Mouse (Mus musculus): ENCODE data around the gene Nol9. TPM values are rescaled to one million over a fixed set of nuclear protein-coding genes. Genes with fewer than 3 reads are reported as not detected.
A peak's percentile ranks its signal among the peaks of the same experiment; 100 is the strongest.

Nol9 gene
- polyA plus RNA-seq, 1 experiment = 40.5 TPM

GRCm38 (mm10) chr4:152038225-152038984 lies 716 bp upstream of the Nol9 start, which contains the start of gene Tas1r1:
Gene Tas1r1, minus strand, starts transcription at chr4:152038568.
- H3K27ac ChIP-seq (ENCODE audit: control insufficient read depth, insufficient read depth, low read length) = no peak within 1 kb of the TSS
- TF ChIP-seq CTCF (IDR thresholded peaks at IDR 0.05; ENCODE audit: borderline replicate concordance, control insufficient read depth, extremely low read depth, insufficient read depth, low read length, poor library complexity) (no peak), POLR2A (IDR thresholded peaks at IDR 0.05; ENCODE audit: control insufficient read depth, extremely low read depth, insufficient read depth, low read length, poor library complexity) (no peak)
- H3K27me3 ChIP-seq (ENCODE audit: control insufficient read depth, insufficient read depth, low read length) = no peaks in the 10 kb centered on the region
- peak within 1 kb of the TSS; percentile 59 for H3K4me3 ChIP-seq (ENCODE audit: control insufficient read depth, insufficient read depth, low read length)
- H3K4me1 ChIP-seq (replicated peaks; ENCODE audit: control insufficient read depth, insufficient read depth, low read length) = peaks cover 18% of the 10 kb centered on the region
- 0 out of 2 replicates have a peak, but pooled peaks cover 4% of the 10 kb centered on the region for H3K36me3 ChIP-seq (ENCODE audit: control insufficient read depth, insufficient read depth, low read length)
- 23% methylated on average over 10 of the region's 10 CpGs for WGBS
- DNase-seq = no peak

- 0 out of 2 replicates have a peak, but pooled peaks cover 7% of the 10 kb centered on the region for H3K36me3 ChIP-seq (ENCODE audit: control insufficient read depth, insufficient read depth, low read length)
- TF ChIP-seq CTCF (IDR thresholded peaks at IDR 0.05; ENCODE audit: borderline replicate concordance, control insufficient read depth, extremely low read depth, insufficient read depth, low read length, poor library complexity) = no peak
- H3K4me3 ChIP-seq (ENCODE audit: control insufficient read depth, insufficient read depth, low read length) = peak overlapping the region; percentile 59
- no peak for DNase-seq
- peaks cover 18% of the 10 kb centered on the region for H3K4me1 ChIP-seq (replicated peaks; ENCODE audit: control insufficient read depth, insufficient read depth, low read length)
- WGBS = 5% methylated on average over 25 of the region's 25 CpGs
- H3K27me3 ChIP-seq (ENCODE audit: control insufficient read depth, insufficient read depth, low read length) = no peaks in the 10 kb centered on the region
- H3K27ac ChIP-seq (ENCODE audit: control insufficient read depth, insufficient read depth, low read length) = no peak overlapping the region
These were observed 750 bp downstream of the Nol9 start for GRCm38 (mm10) chr4:152039831-152040310.

GRCm38 (mm10) chr4:152041924-152042641 lies 3.0 kb downstream of the Nol9 start:
- Histone ChIP-seq H3K4me1 (replicated peaks; ENCODE audit: control insufficient read depth, insufficient read depth, low read length) (peaks cover 18% of the 10 kb centered on the region), H3K36me3 (ENCODE audit: control insufficient read depth, insufficient read depth, low read length) (peaks cover 23% of the 10 kb centered on the region), H3K27me3 (ENCODE audit: control insufficient read depth, insufficient read depth, low read length) (no peaks in the 10 kb centered on the region), H3K27ac (ENCODE audit: control insufficient read depth, insufficient read depth, low read length) (no peak overlapping the region), H3K4me3 (ENCODE audit: control insufficient read depth, insufficient read depth, low read length) (no peak overlapping the region)
- WGBS = 95% methylated on average over 22 of the region's 22 CpGs
- no peak for DNase-seq
- TF ChIP-seq POLR2A (IDR thresholded peaks at IDR 0.05; ENCODE audit: control insufficient read depth, extremely low read depth, insufficient read depth, low read length, poor library complexity) = no peak
- TF ChIP-seq CTCF (IDR thresholded peaks at IDR 0.05; ENCODE audit: borderline replicate concordance, control insufficient read depth, extremely low read depth, insufficient read depth, low read length, poor library complexity) = no peak

- Histone ChIP-seq H3K27ac (ENCODE audit: control insufficient read depth, insufficient read depth, low read length) (no peak overlapping the region), H3K27me3 (ENCODE audit: control insufficient read depth, insufficient read depth, low read length) (no peaks in the 10 kb centered on the region), H3K36me3 (ENCODE audit: control insufficient read depth, insufficient read depth, low read length) (peaks cover 30% of the 10 kb centered on the region), H3K4me3 (ENCODE audit: control insufficient read depth, insufficient read depth, low read length) (no peak overlapping the region), H3K4me1 (replicated peaks; ENCODE audit: control insufficient read depth, insufficient read depth, low read length) (peaks cover 17% of the 10 kb centered on the region)
- no peak for DNase-seq
- no peak for TF ChIP-seq CTCF (IDR thresholded peaks at IDR 0.05; ENCODE audit: borderline replicate concordance, control insufficient read depth, extremely low read depth, insufficient read depth, low read length, poor library complexity)
- no peak for TF ChIP-seq POLR2A (IDR thresholded peaks at IDR 0.05; ENCODE audit: control insufficient read depth, extremely low read depth, insufficient read depth, low read length, poor library complexity)
- 94% methylated on average over 3 of the region's 3 CpGs for WGBS
These were observed 4.0 kb downstream of the Nol9 start for GRCm38 (mm10) chr4:152043171-152043570.

GRCm38 (mm10) chr4:152044609-152045008 lies 5.5 kb downstream of the Nol9 start:
- Histone ChIP-seq H3K27me3 (ENCODE audit: control insufficient read depth, insufficient read depth, low read length) (no peaks in the 10 kb centered on the region), H3K27ac (ENCODE audit: control insufficient read depth, insufficient read depth, low read length) (no peak overlapping the region), H3K4me1 (replicated peaks; ENCODE audit: control insufficient read depth, insufficient read depth, low read length) (peaks cover 13% of the 10 kb centered on the region), H3K36me3 (ENCODE audit: control insufficient read depth, insufficient read depth, low read length) (peaks cover 37% of the 10 kb centered on the region), H3K4me3 (ENCODE audit: control insufficient read depth, insufficient read depth, low read length) (no peak overlapping the region)
- no peak for TF ChIP-seq CTCF (IDR thresholded peaks at IDR 0.05; ENCODE audit: borderline replicate concordance, control insufficient read depth, extremely low read depth, insufficient read depth, low read length, poor library complexity)
- TF ChIP-seq POLR2A (IDR thresholded peaks at IDR 0.05; ENCODE audit: control insufficient read depth, extremely low read depth, insufficient read depth, low read length, poor library complexity) = no peak
- DNase-seq = no peak
- 88% methylated on average over 6 of the region's 6 CpGs for WGBS

GRCm38 (mm10) chr4:152062390-152063110 lies 23.4 kb downstream of the Nol9 start:
- no peak for DNase-seq
- no peaks in the 10 kb centered on the region for H3K27me3 ChIP-seq (ENCODE audit: control insufficient read depth, insufficient read depth, low read length)

More at GRCm38 (mm10) chr4:152062390-152063110, 23.4 kb downstream of the Nol9 start:
- TF ChIP-seq CTCF (IDR thresholded peaks at IDR 0.05; ENCODE audit: borderline replicate concordance, control insufficient read depth, extremely low read depth, insufficient read depth, low read length, poor library complexity) (no peak), POLR2A (IDR thresholded peaks at IDR 0.05; ENCODE audit: control insufficient read depth, extremely low read depth, insufficient read depth, low read length, poor library complexity) (no peak)
- Histone ChIP-seq H3K36me3 (ENCODE audit: control insufficient read depth, insufficient read depth, low read length) (peaks cover 18% of the 10 kb centered on the region), H3K27ac (ENCODE audit: control insufficient read depth, insufficient read depth, low read length) (no peak overlapping the region), H3K4me3 (ENCODE audit: control insufficient read depth, insufficient read depth, low read length) (no peak overlapping the region), H3K4me1 (replicated peaks; ENCODE audit: control insufficient read depth, insufficient read depth, low read length) (no peaks in the 10 kb centered on the region)
- 87% methylated on average over 9 of the region's 9 CpGs for WGBS
